Mouse (Mus musculus) spleen, adult 2 months (tissue): ENCODE results near the gene Ckmt2.

Source experiments
- CTCF ChIP-seq: fragments of 200-500 bp; IDR thresholded peaks from 2 replicates; pipeline ENCODE4 v1.5.1; 2011; ENCODE audit warnings: mild to moderate bottlenecking, inconsistent platforms; ENCODE audit not compliant: insufficient read depth, insufficient read length, insufficient replicate concordance; ENCODE audit errors: extremely low read depth
- POLR2A ChIP-seq: fragments of 200-500 bp; IDR thresholded peaks from 2 replicates; pipeline ENCODE4 v1.6.1; 2011; ENCODE audit warnings: low read depth, low read length, inconsistent platforms

- no peak for TF ChIP-seq POLR2A
- no peak for TF ChIP-seq CTCF
Observed at GRCm38 (mm10) chr13:91921010-91921409, 44.3 kb upstream of the Ckmt2 start.
